9 mouse cellular contexts compared by ENCODE assay signal in the genomic region with DNA sequence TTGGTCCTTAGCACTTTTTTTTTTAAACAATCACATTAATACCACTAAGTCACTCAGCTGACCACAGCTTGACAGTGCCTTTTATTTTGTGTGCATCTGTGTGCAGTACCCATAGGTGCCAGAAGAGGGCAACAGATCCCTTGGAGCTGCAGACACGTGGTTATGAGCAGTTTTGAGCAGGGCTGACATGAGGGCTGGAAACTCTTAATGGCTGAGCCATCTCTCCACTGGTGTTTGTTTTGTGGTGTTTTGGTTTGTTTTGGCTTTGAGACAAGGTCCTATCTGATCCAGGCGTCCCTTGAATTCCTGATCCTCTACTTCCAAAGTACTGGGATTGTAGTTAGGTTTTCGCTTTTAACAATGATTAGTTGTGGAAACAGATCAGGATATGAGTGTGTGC. TPM values are rescaled to one million over a fixed set of nuclear protein-coding genes. Genes with fewer than 3 reads are reported as not detected.
DNase-seq lines count a peak whose midpoint lies in the region; ATAC-seq and TF ChIP-seq lines count a peak whose summit lies in the region.
"Had no signal": no experiment of that assay in that cellular context is flagged by ENCODE, and none has a peak within 500 bp of the region (broad histone marks: within the 10 kb centered on the region; RNA-seq: fewer than 3 reads in every experiment).

No protein-coding gene starts in this region.

- no peak for ATAC-seq in hindbrain, postnatal 0 days
- ATAC-seq in hindbrain, embryonic 12.5 days (ENCODE audit: low FRiP score), result no peak
- ATAC-seq in CD4-positive, CD25-positive, alpha-beta regulatory T cell, adult 4 months, result peak; percentile 53
- no peak for ATAC-seq in limb, embryonic 11.5 days (ENCODE audit: insufficient number of reproducible peaks, low FRiP score, low TSS enrichment, low read depth)

- intact Hi-C loops in gastrocnemius, postnatal 14 days (cut with DNase I; ENCODE audit: low total_unique reads), result loop anchor here (5.0 kb wide), 1 partner anchor 40 kb away; no protein-coding TSS in a partner anchor

- H3K27ac ChIP-seq in hindbrain, postnatal 0 days, result no peak overlapping the region
- no peak overlapping the region for H3K27ac ChIP-seq in hindbrain, embryonic 12.5 days
- no peak overlapping the region for H3K27ac ChIP-seq in limb, embryonic 11.5 days (replicated peaks; ENCODE audit: low read depth, low read length)
- H3K27ac ChIP-seq: embryonic facial prominence, embryonic 13.5 days had no signal

- H3K9ac ChIP-seq in hindbrain, postnatal 0 days (replicated peaks; ENCODE audit: low read length), result no peak overlapping the region
- no peak overlapping the region for H3K9ac ChIP-seq in hindbrain, embryonic 12.5 days
- no peak overlapping the region for H3K9ac ChIP-seq in limb, embryonic 11.5 days (ENCODE audit: low read length)
- H3K9ac ChIP-seq: embryonic facial prominence, embryonic 13.5 days had no signal

- 62% methylated on average over 3 of the region's 3 CpGs for whole genome bisulfite sequencing in hindbrain, postnatal 0 days
- 63% methylated on average over 3 of the region's 3 CpGs for WGBS in hindbrain, embryonic 12.5 days
- WGBS in limb, embryonic 11.5 days, result 60% methylated on average over 3 of the region's 3 CpGs

- H3K36me3 ChIP-seq in hindbrain, postnatal 0 days (ENCODE audit: insufficient read depth, low read length), result no peaks in the 10 kb centered on the region
- no peaks in the 10 kb centered on the region for H3K36me3 ChIP-seq in hindbrain, embryonic 12.5 days
- no peaks in the 10 kb centered on the region for H3K36me3 ChIP-seq in limb, embryonic 11.5 days (ENCODE audit: control insufficient read depth, insufficient read depth, low read length)
- H3K36me3 ChIP-seq: embryonic facial prominence, embryonic 13.5 days had no signal

- no peaks in the 10 kb centered on the region for H3K27me3 ChIP-seq in hindbrain, postnatal 0 days (ENCODE audit: insufficient read depth, low read length)
- H3K27me3 ChIP-seq in hindbrain, embryonic 12.5 days, result no peaks in the 10 kb centered on the region; the same call in 1 of the 2 replicates
- no peaks in the 10 kb centered on the region for H3K27me3 ChIP-seq in limb, embryonic 11.5 days (ENCODE audit: control insufficient read depth, insufficient read depth, low read length)
- H3K27me3 ChIP-seq: embryonic facial prominence, embryonic 13.5 days had no signal

- no peak overlapping the region for H3K4me2 ChIP-seq in hindbrain, postnatal 0 days (ENCODE audit: low read depth, low read length)
- H3K4me2 ChIP-seq in hindbrain, embryonic 12.5 days (replicated peaks), result no peak overlapping the region
- no peak overlapping the region for H3K4me2 ChIP-seq in limb, embryonic 11.5 days (ENCODE audit: low read depth, severe bottlenecking)
- H3K4me2 ChIP-seq: embryonic facial prominence, embryonic 13.5 days had no signal

- H3K4me1 ChIP-seq in hindbrain, postnatal 0 days (ENCODE audit: insufficient read depth, low read length), result no peaks in the 10 kb centered on the region
- no peaks in the 10 kb centered on the region for H3K4me1 ChIP-seq in hindbrain, embryonic 12.5 days
- no peaks in the 10 kb centered on the region for H3K4me1 ChIP-seq in limb, embryonic 11.5 days (ENCODE audit: control insufficient read depth, insufficient read depth, low read length)
- H3K4me1 ChIP-seq: embryonic facial prominence, embryonic 13.5 days had no signal

- no peaks in the 10 kb centered on the region for H3K9me3 ChIP-seq in hindbrain, postnatal 0 days (ENCODE audit: low read length)
- H3K9me3 ChIP-seq in hindbrain, embryonic 12.5 days (replicated peaks), result no peaks in the 10 kb centered on the region; the same call in 1 of the 2 replicates
- H3K9me3 ChIP-seq in limb, embryonic 11.5 days (ENCODE audit: control insufficient read depth, low read length), result no peaks in the 10 kb centered on the region
- H3K9me3 ChIP-seq: embryonic facial prominence, embryonic 13.5 days had no signal

- DNase-seq in hindbrain, postnatal 0 days (ENCODE audit: low spot score), result peak; percentile 59
- DNase-seq in adipocyte (ENCODE audit: low spot score), result peak; percentile 86
- DNase-seq in limb, embryonic 11.5 days (ENCODE audit: low spot score), result peak; percentile 73
- DNase-seq in spleen, postnatal 10 days (ENCODE audit: low spot score in 2 of 2), result peak; percentile 30 to 73
- no peak for DNase-seq in gastrocnemius, postnatal 14 days
- no peak for DNase-seq in frontal cortex, postnatal 10 days (ENCODE audit: low spot score in 2 of 2)

- peak; percentile 81 for TF ChIP-seq CTCF in hindbrain, postnatal 0 days (IDR thresholded peaks at IDR 0.05; ENCODE audit: low read depth)

- no peak overlapping the region for H3K4me3 ChIP-seq in hindbrain, postnatal 0 days (ENCODE audit: low read length)
- no peak overlapping the region for H3K4me3 ChIP-seq in hindbrain, embryonic 12.5 days
- no peak overlapping the region for H3K4me3 ChIP-seq in limb, embryonic 11.5 days (ENCODE audit: low read depth, low read length)
- H3K4me3 ChIP-seq: embryonic facial prominence, embryonic 13.5 days had no signal

RNA-seq across cellular contexts. Expression of a gene that starts 8.2 kb away (rescaled TPM):
- not detected in 2 replicates for total RNA-seq in hindbrain, postnatal 0 days (2014; rRNA removed)
- not detected in 2 replicates for polyA plus RNA-seq in hindbrain, postnatal 0 days (2015; fragmentation: Nextera tagmentation; extraction: Ambion mirVana)
- polyA plus RNA-seq in hindbrain, embryonic 12.5 days (2016; fragmentation: Nextera tagmentation; extraction: Ambion mirVana), result not detected in 2 replicates
- polyA plus RNA-seq in CD4-positive, CD25-positive, alpha-beta regulatory T cell, adult 4 months (2017; shearing (Covaris generic)), result not detected
- not detected in 2 replicates for polyA plus RNA-seq in limb, embryonic 11.5 days (2014; fragmentation: Nextera tagmentation; extraction: Ambion mirVana)
- 1 to 10 TPM in 1 of 2 experiments, under 1 TPM in 1; 0.51 to 2.7 TPM for total RNA-seq in gastrocnemius, postnatal 14 days (2021)
- polyA plus RNA-seq: embryonic facial prominence, embryonic 13.5 days had no signal

RNA-seq across cellular contexts. Expression of a gene that starts 8.3 kb away (rescaled TPM):
- total RNA-seq in hindbrain, postnatal 0 days (2014; rRNA removed), result 20.8 and 23.6 TPM in 2 replicates
- 24.2 and 27.3 TPM in 2 replicates for polyA plus RNA-seq in hindbrain, postnatal 0 days (2015; fragmentation: Nextera tagmentation; extraction: Ambion mirVana)
- polyA plus RNA-seq in hindbrain, embryonic 12.5 days (2016; fragmentation: Nextera tagmentation; extraction: Ambion mirVana), result 22.0 and 26.1 TPM in 2 replicates
- 10 to 100 TPM in 1 of 2 experiments, 1 to 10 TPM in 1; 9.8 to 10.2 TPM for polyA plus RNA-seq in CD4-positive, CD25-positive, alpha-beta regulatory T cell, adult 4 months (2017; shearing (Covaris generic))
- polyA plus RNA-seq in limb, embryonic 11.5 days (2014; fragmentation: Nextera tagmentation; extraction: Ambion mirVana), result 34.9 and 39.0 TPM in 2 replicates
- total RNA-seq in gastrocnemius, postnatal 14 days (2021), result 10 to 100 TPM; 11.1 to 13.3 TPM

RNA-seq across cellular contexts. Expression of a gene that starts 15.0 kb away (rescaled TPM):
- 48.6 and 57.9 TPM in 2 replicates for total RNA-seq in hindbrain, postnatal 0 days (2014; rRNA removed)
- polyA plus RNA-seq in hindbrain, postnatal 0 days (2015; fragmentation: Nextera tagmentation; extraction: Ambion mirVana), result 80.2 and 82.3 TPM in 2 replicates
- polyA plus RNA-seq in hindbrain, embryonic 12.5 days (2016; fragmentation: Nextera tagmentation; extraction: Ambion mirVana), result 69.2 and 71.3 TPM in 2 replicates
- polyA plus RNA-seq in CD4-positive, CD25-positive, alpha-beta regulatory T cell, adult 4 months (2017; shearing (Covaris generic)), result 10 to 100 TPM; 54.9 to 66.3 TPM
- polyA plus RNA-seq in limb, embryonic 11.5 days (2014; fragmentation: Nextera tagmentation; extraction: Ambion mirVana), result 71.0 and 76.1 TPM in 2 replicates
- 10 to 100 TPM; 28.6 to 32.4 TPM for total RNA-seq in gastrocnemius, postnatal 14 days (2021)

RNA-seq across cellular contexts. Expression of a gene that starts 30.9 kb away (rescaled TPM):
- 0.10 TPM in 1 of 2 replicates, not detected in the other for total RNA-seq in hindbrain, postnatal 0 days (2014; rRNA removed)
- polyA plus RNA-seq in hindbrain, postnatal 0 days (2015; fragmentation: Nextera tagmentation; extraction: Ambion mirVana), result 0.48 and 0.75 TPM in 2 replicates
- 0.74 and 1.1 TPM in 2 replicates for polyA plus RNA-seq in hindbrain, embryonic 12.5 days (2016; fragmentation: Nextera tagmentation; extraction: Ambion mirVana)
- polyA plus RNA-seq in CD4-positive, CD25-positive, alpha-beta regulatory T cell, adult 4 months (2017; shearing (Covaris generic)), result 1 to 10 TPM in 1 of 2 experiments, not detected in 1; 1.2 TPM
- 1.2 and 1.5 TPM in 2 replicates for polyA plus RNA-seq in limb, embryonic 11.5 days (2014; fragmentation: Nextera tagmentation; extraction: Ambion mirVana)
- total RNA-seq in gastrocnemius, postnatal 14 days (2021), result under 1 TPM; 0.31 to 0.49 TPM

RNA-seq across cellular contexts. Expression of a gene that starts 38.3 kb away (rescaled TPM):
- 11.9 and 13.1 TPM in 2 replicates for total RNA-seq in hindbrain, postnatal 0 days (2014; rRNA removed)
- polyA plus RNA-seq in hindbrain, postnatal 0 days (2015; fragmentation: Nextera tagmentation; extraction: Ambion mirVana), result 10.3 and 11.6 TPM in 2 replicates
- 8.0 and 8.9 TPM in 2 replicates for polyA plus RNA-seq in hindbrain, embryonic 12.5 days (2016; fragmentation: Nextera tagmentation; extraction: Ambion mirVana)
- polyA plus RNA-seq in CD4-positive, CD25-positive, alpha-beta regulatory T cell, adult 4 months (2017; shearing (Covaris generic)), result 10 to 100 TPM; 22.7 to 24.0 TPM
- polyA plus RNA-seq in limb, embryonic 11.5 days (2014; fragmentation: Nextera tagmentation; extraction: Ambion mirVana), result 2.1 and 3.0 TPM in 2 replicates
- total RNA-seq in gastrocnemius, postnatal 14 days (2021), result 1 to 10 TPM; 1.3 TPM

Comparison
In these comparisons a context has a peak if more than half of its experiments do, and no peak if none do; other contexts are left out.
1. DNase-seq: peak in hindbrain, postnatal 0 days (single experiment), adipocyte (single experiment), limb, embryonic 11.5 days (single experiment) and spleen, postnatal 10 days (2 of 2); none in gastrocnemius, postnatal 14 days (single experiment) and frontal cortex, postnatal 10 days (0 of 2).